Mouse (Mus musculus) midbrain, embryonic 12.5 days (tissue): ENCODE data around the gene Ddost. TPM values are rescaled to one million over a fixed set of nuclear protein-coding genes. Genes with fewer than 3 reads are reported as not detected.
A peak's percentile ranks its signal among the peaks of the same experiment; 100 is the strongest.

Experiments
- ATAC-seq: fragments of 200-750 bp; cut with Nextera tagmentation; 2 replicates; pipeline ENCODE4 v1.8.0; 2017; ENCODE audit warnings: low read depth, moderate TSS enrichment, moderate library complexity; ENCODE audit not compliant: low FRiP score
- H3K27ac ChIP-seq: fragments of 300-500 bp; sonication (generic); replicated peaks from 2 replicates; pipeline ENCODE4 v1.5.1; 2016; ENCODE audit warnings: mild to moderate bottlenecking
- H3K27me3 ChIP-seq: fragments of 300-500 bp; sonication (generic); 2 replicates; pipeline ENCODE4 v1.6.1; 2016; ENCODE audit warnings: mild to moderate bottlenecking
- H3K36me3 ChIP-seq: fragments of 300-500 bp; sonication (generic); 2 replicates; pipeline ENCODE4 v1.6.1; 2016
- H3K4me1 ChIP-seq: fragments of 300-500 bp; sonication (generic); 2 replicates; pipeline ENCODE4 v1.6.1; 2016
- H3K4me2 ChIP-seq: fragments of 300-500 bp; sonication (generic); replicated peaks from 2 replicates; pipeline ENCODE4 v1.6.1; 2016; ENCODE audit warnings: mild to moderate bottlenecking, moderate library complexity
- H3K4me3 ChIP-seq: fragments of 300-500 bp; sonication (generic); 2 replicates; pipeline ENCODE4 v1.5.1; 2016; ENCODE audit warnings: mild to moderate bottlenecking
- H3K9ac ChIP-seq: fragments of 300-500 bp; sonication (generic); replicated peaks from 2 replicates; pipeline ENCODE4 v1.6.1; 2016; ENCODE audit warnings: mild to moderate bottlenecking, moderate library complexity
- H3K9me3 ChIP-seq: fragments of 300-500 bp; sonication (generic); 2 replicates; pipeline ENCODE4 v1.6.1; 2016; ENCODE audit warnings: mild to moderate bottlenecking
- WGBS: fragments of 180-500 bp; shearing (Covaris S2); methylation state at CpG from one replicate; pipeline ENCODE4 v1.1.7; 2016; 5-methylcytosine and 5-hydroxymethylcytosine counted together
- polyA plus RNA-seq: library from polyadenylated mRNA; unstranded; fragments of >200 nt; fragmentation: Nextera tagmentation; extraction: Ambion mirVana; gene quantifications from 2 replicates; pipeline ENCODE4 v1.2.1, GENCODE M21; 2016

Ddost gene
- polyA plus RNA-seq, 1 experiment from 2014 or later, result 216 TPM

GRCm38 (mm10) chr4:138313795-138314194 lies 9.3 kb downstream of the Ddost start:
- no peak for ATAC-seq
- Histone ChIP-seq H3K9ac (no peak overlapping the region), H3K36me3 (peaks cover 81% of the 10 kb centered on the region), H3K4me3 (no peak overlapping the region), H3K4me2 (no peak overlapping the region), H3K9me3 (no peaks in the 10 kb centered on the region), H3K4me1 (no peaks in the 10 kb centered on the region), H3K27ac (no peak overlapping the region), H3K27me3 (no peaks in the 10 kb centered on the region)
- 87% methylated on average over 4 of the region's 4 CpGs for WGBS

- no peak overlapping the region for H3K27ac ChIP-seq
- 70% methylated on average over 9 of the region's 9 CpGs for WGBS
- no peaks in the 10 kb centered on the region for H3K27me3 ChIP-seq
- H3K36me3 ChIP-seq, result peaks cover 70% of the 10 kb centered on the region
- H3K4me3 ChIP-seq, result no peak overlapping the region
- H3K9ac ChIP-seq, result no peak overlapping the region
- no peak overlapping the region for H3K4me2 ChIP-seq
- no peaks in the 10 kb centered on the region for H3K4me1 ChIP-seq
- ATAC-seq, result no peak
- no peaks in the 10 kb centered on the region for H3K9me3 ChIP-seq
Observed at GRCm38 (mm10) chr4:138315781-138316180, 11.3 kb downstream of the Ddost start.

- no peak overlapping the region for H3K4me3 ChIP-seq
- H3K36me3 ChIP-seq, result peaks cover 64% of the 10 kb centered on the region
- no peak for ATAC-seq
- H3K4me2 ChIP-seq, result no peak overlapping the region
- no peak overlapping the region for H3K9ac ChIP-seq
- no peaks in the 10 kb centered on the region for H3K9me3 ChIP-seq
- H3K27ac ChIP-seq, result no peak overlapping the region
- WGBS, result 89% methylated on average over 6 of the region's 6 CpGs
- no peaks in the 10 kb centered on the region for H3K4me1 ChIP-seq
- H3K27me3 ChIP-seq, result no peaks in the 10 kb centered on the region
Observed at GRCm38 (mm10) chr4:138316369-138316768, 11.8 kb downstream of the Ddost start.

- Histone ChIP-seq H3K27me3 (no peaks in the 10 kb centered on the region), H3K4me3 (no peak overlapping the region), H3K4me1 (peaks cover 12% of the 10 kb centered on the region), H3K9me3 (no peaks in the 10 kb centered on the region), H3K27ac (no peak overlapping the region), H3K36me3 (peaks cover 42% of the 10 kb centered on the region), H3K9ac (no peak overlapping the region), H3K4me2 (no peak overlapping the region)
- ATAC-seq, result 0 out of 2 replicates have a peak, but pooled peaks have one; percentile 51
- 49% methylated on average over 6 of the region's 6 CpGs for WGBS
Observed at GRCm38 (mm10) chr4:138318509-138319266, 14.2 kb downstream of the Ddost start.

GRCm38 (mm10) chr4:138319508-138319907 lies 15.0 kb downstream of the Ddost start:
- no peak overlapping the region for H3K4me3 ChIP-seq
- H3K27me3 ChIP-seq, result no peaks in the 10 kb centered on the region
- no peak overlapping the region for H3K4me2 ChIP-seq
- peaks cover 18% of the 10 kb centered on the region for H3K4me1 ChIP-seq
- H3K27ac ChIP-seq, result no peak overlapping the region
- peaks cover 33% of the 10 kb centered on the region for H3K36me3 ChIP-seq
- H3K9me3 ChIP-seq, result no peaks in the 10 kb centered on the region
- 32% methylated on average over 10 of the region's 10 CpGs for WGBS
- H3K9ac ChIP-seq, result no peak overlapping the region
- no peak for ATAC-seq

GRCm38 (mm10) chr4:138320711-138321110 lies 16.2 kb downstream of the Ddost start:
- H3K4me3 ChIP-seq, result no peak overlapping the region
- peaks cover 22% of the 10 kb centered on the region for H3K36me3 ChIP-seq
- no peaks in the 10 kb centered on the region for H3K9me3 ChIP-seq
- WGBS, result 85% methylated on average over 11 of the region's 11 CpGs
- no peaks in the 10 kb centered on the region for H3K27me3 ChIP-seq
- ATAC-seq, result no peak
- H3K27ac ChIP-seq, result no peak overlapping the region
- H3K4me1 ChIP-seq, result peaks cover 18% of the 10 kb centered on the region
- H3K4me2 ChIP-seq, result no peak overlapping the region
- H3K9ac ChIP-seq, result no peak overlapping the region

GRCm38 (mm10) chr4:138321488-138321887 lies 17.0 kb downstream of the Ddost start:
- Histone ChIP-seq H3K27me3 (no peaks in the 10 kb centered on the region), H3K4me3 (no peak overlapping the region), H3K4me2 (no peak overlapping the region), H3K9ac (no peak overlapping the region), H3K27ac (no peak overlapping the region), H3K36me3 (peaks cover 16% of the 10 kb centered on the region), H3K4me1 (peaks cover 18% of the 10 kb centered on the region), H3K9me3 (no peaks in the 10 kb centered on the region)
- ATAC-seq, result no peak
- WGBS, result 80% methylated on average over 7 of the region's 7 CpGs

GRCm38 (mm10) chr4:138322692-138323091 lies 18.2 kb downstream of the Ddost start:
- Histone ChIP-seq H3K27me3 (no peaks in the 10 kb centered on the region), H3K4me3 (no peak overlapping the region), H3K9me3 (no peaks in the 10 kb centered on the region), H3K4me1 (peaks cover 18% of the 10 kb centered on the region), H3K27ac (no peak overlapping the region), H3K36me3 (peaks cover 8% of the 10 kb centered on the region; the same call in 1 of the 2 replicates), H3K4me2 (no peak overlapping the region; the same call in 1 of the 2 replicates), H3K9ac (no peak overlapping the region)
- no peak for ATAC-seq
- 19% methylated on average over 4 of the region's 4 CpGs for WGBS

GRCm38 (mm10) chr4:138323753-138324152 lies 19.2 kb downstream of the Ddost start:
- Histone ChIP-seq H3K4me1 (peaks cover 21% of the 10 kb centered on the region), H3K9ac (0 out of 2 replicates have a peak overlapping the region, but pooled peaks have one; percentile 15), H3K9me3 (no peaks in the 10 kb centered on the region), H3K4me2 (0 out of 2 replicates have a peak overlapping the region, but pooled peaks have one; percentile 11), H3K4me3 (no peak overlapping the region), H3K27ac (0 out of 2 replicates have a peak overlapping the region, but pooled peaks have one; percentile 7), H3K27me3 (no peaks in the 10 kb centered on the region), H3K36me3 (peaks cover 8% of the 10 kb centered on the region; the same call in 1 of the 2 replicates)
- ATAC-seq, result no peak
- 70% methylated on average over 4 of the region's 4 CpGs for WGBS

GRCm38 (mm10) chr4:138324451-138324850 lies 19.9 kb downstream of the Ddost start:
- 91% methylated on average over 3 of the region's 3 CpGs for WGBS
- H3K4me2 ChIP-seq, result no peak overlapping the region
- H3K4me1 ChIP-seq, result peaks cover 21% of the 10 kb centered on the region
- no peaks in the 10 kb centered on the region for H3K9me3 ChIP-seq
- H3K4me3 ChIP-seq, result no peak overlapping the region
- peaks cover 8% of the 10 kb centered on the region; the same call in 1 of the 2 replicates for H3K36me3 ChIP-seq
- no peak overlapping the region for H3K27ac ChIP-seq
- no peak for ATAC-seq
- H3K9ac ChIP-seq, result no peak overlapping the region
- H3K27me3 ChIP-seq, result no peaks in the 10 kb centered on the region

- Histone ChIP-seq H3K27me3 (0 out of 2 replicates have a peak, but pooled peaks cover 2% of the 10 kb centered on the region), H3K9ac (peak overlapping the region; percentile 76), H3K4me2 (peak overlapping the region; percentile 61), H3K4me1 (peaks cover 21% of the 10 kb centered on the region), H3K36me3 (0 out of 2 replicates have a peak, but pooled peaks cover under 1% of the 10 kb centered on the region), H3K9me3 (no peaks in the 10 kb centered on the region), H3K4me3 (peak overlapping the region; percentile 90), H3K27ac (peak overlapping the region; percentile 96)
- under 1% methylated on average over 33 of the region's 45 CpGs for WGBS
- peak; percentile 89 for ATAC-seq
Observed at GRCm38 (mm10) chr4:138325466-138326076, 21.0 kb downstream of the Ddost start.

GRCm38 (mm10) chr4:138326077-138326695 lies 21.7 kb downstream of the Ddost start, which contains the start of gene Pink1:
Pink1 (minus strand) TSS chr4:138326307.
- ATAC-seq, result peak; percentile 71
- Histone ChIP-seq H3K36me3 (no peaks in the 10 kb centered on the region), H3K4me1 (peaks cover 21% of the 10 kb centered on the region), H3K27me3 (peaks cover 8% of the 10 kb centered on the region; the same call in 1 of the 2 replicates), H3K27ac (peak within 1 kb of the TSS; percentile 96), H3K9me3 (no peaks in the 10 kb centered on the region), H3K4me2 (peak within 1 kb of the TSS; percentile 61), H3K9ac (peak within 1 kb of the TSS; percentile 76), H3K4me3 (peak within 1 kb of the TSS; percentile 90)
- WGBS, result 3% methylated on average over 40 of the region's 41 CpGs
